Mouse (Mus musculus): ENCODE data around the gene Lrp8.

DNA sequence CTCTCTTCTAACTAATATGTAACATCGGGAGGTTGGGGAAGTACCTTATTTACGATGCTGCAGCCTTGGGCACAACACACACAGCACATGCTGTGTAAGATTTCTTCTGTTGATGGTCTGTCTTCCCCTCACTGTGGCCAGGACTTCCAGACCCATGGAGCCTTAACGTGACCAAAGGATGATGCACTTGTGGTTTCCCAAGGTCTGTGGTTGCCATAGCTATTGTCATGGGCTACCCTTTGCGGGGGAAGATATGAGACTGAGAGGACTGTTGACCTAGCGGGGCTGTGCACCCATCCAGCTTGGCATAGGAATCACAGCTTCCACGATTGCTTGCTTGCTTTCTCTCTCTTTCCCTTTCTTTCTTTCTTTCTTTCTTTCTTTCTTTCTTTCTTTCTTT, 1.3 kb upstream of the Lrp8 start:
- TF ChIP-seq CTCF (IDR thresholded peaks at IDR 0.05; ENCODE audit: low read depth, low read length) (no peak), POLR2A (IDR thresholded peaks at IDR 0.05; ENCODE audit: extremely low read depth, insufficient read depth, low read length) (no peak)

All from liver, adult 2 months (tissue).